Mouse (Mus musculus) olfactory bulb, adult 2 months (tissue): ENCODE results near the gene Ccdc30.

Experiments
- CTCF ChIP-seq: fragments of 200-500 bp; IDR thresholded peaks from 2 replicates; pipeline ENCODE4 v1.5.1; 2012; ENCODE audit warnings: low read depth, mild to moderate bottlenecking, low read length, moderate library complexity; ENCODE audit not compliant: insufficient read depth
- POLR2A ChIP-seq: fragments of 200-500 bp; IDR thresholded peaks from 2 replicates; pipeline ENCODE4 v1.6.1; 2012; ENCODE audit warnings: mild to moderate bottlenecking, low read depth, low read length, moderate library complexity; ENCODE audit not compliant: insufficient read depth

GRCm38 (mm10) chr4:119275726-119276125, 139.6 kb downstream of the Ccdc30 start:
- TF ChIP-seq CTCF (no peak), POLR2A (no peak)
